Mouse (Mus musculus): ENCODE results near the gene Tarbp2. TPM values are rescaled to one million over a fixed set of nuclear protein-coding genes. Genes with fewer than 3 reads are reported as not detected.

Tarbp2 gene
- polyA plus RNA-seq, 1 experiment: 67.5 TPM

DNA sequence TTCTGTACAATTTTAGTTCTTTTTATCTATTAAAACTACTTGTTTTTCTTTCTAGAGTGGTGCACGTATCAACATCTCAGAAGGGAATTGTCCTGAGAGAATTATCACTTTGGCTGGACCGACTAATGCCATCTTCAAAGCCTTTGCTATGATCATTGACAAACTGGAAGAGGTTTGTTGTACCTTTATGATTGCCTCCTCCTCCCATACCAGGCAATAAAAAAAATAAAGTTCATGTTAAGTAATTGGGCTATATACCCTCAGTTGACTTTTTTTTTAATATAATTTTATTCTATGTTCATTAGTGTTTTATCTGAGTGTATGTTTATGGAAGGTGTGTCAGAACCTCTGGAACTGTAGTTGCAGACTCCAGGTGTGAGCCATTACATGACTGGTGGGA lies 43.5 kb upstream of the Tarbp2 start:
- TF ChIP-seq CTCF (IDR thresholded peaks at IDR 0.05; ENCODE audit: control insufficient read depth, insufficient read depth, low read length): no peak
- no peak for TF ChIP-seq POLR2A (IDR thresholded peaks at IDR 0.05; ENCODE audit: borderline replicate concordance, control insufficient read depth, low read depth, low read length)
- 88% methylated on average over 2 of the region's 2 CpGs for WGBS

DNA sequence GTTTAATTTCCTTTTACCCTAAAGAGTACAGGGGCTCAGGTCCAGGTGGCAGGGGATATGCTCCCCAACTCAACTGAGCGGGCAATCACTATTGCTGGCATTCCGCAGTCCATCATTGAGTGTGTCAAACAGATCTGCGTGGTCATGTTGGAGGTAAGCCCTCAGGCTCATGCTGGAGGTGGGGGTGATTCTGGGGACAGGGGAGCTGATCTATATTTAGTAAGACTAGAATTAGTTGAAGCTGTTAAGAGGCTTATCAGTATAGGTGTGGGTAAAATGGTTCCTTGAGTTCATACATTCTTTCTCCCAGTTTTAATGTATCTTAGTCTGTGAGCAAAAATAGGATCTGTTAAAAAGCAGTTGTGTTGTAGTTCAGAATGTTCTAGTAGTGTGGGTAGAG lies 34.9 kb upstream of the Tarbp2 start:
- 95% methylated on average over 3 of the region's 3 CpGs for WGBS
- TF ChIP-seq POLR2A (IDR thresholded peaks at IDR 0.05; ENCODE audit: borderline replicate concordance, control insufficient read depth, low read depth, low read length) (no peak), CTCF (IDR thresholded peaks at IDR 0.05; ENCODE audit: control insufficient read depth, insufficient read depth, low read length) (no peak)

More for the DNA sequence above, 43.5 kb upstream of the Tarbp2 start:
- H3K4me3 ChIP-seq (replicated peaks; ENCODE audit: control insufficient read depth, low read depth, low read length): no peak overlapping the region
- no peak overlapping the region for H3K27ac ChIP-seq (ENCODE audit: control insufficient read depth, insufficient read depth, low read depth, low read length, poor library complexity)
- H3K4me1 ChIP-seq (ENCODE audit: control insufficient read depth, insufficient read depth, low read length): no peaks in the 10 kb centered on the region

DNA sequence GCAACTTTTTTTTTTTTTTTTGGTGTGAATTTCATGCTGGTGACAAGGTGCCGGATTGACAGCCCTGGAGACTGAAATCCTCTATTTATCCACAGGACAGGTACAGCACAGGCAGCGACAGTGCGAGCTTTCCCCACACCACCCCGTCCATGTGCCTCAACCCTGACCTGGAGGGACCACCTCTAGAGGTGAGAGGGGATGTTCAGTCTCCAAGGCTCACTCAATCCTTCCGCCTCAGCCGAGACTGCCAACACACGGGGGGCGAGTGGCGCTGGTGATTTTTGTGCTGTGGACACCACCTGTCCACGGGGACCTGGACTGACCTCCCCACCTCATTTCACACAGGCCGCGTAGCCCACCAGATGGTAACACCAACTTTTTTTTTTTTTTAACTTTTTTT lies 32.1 kb upstream of the Tarbp2 start:
- Histone ChIP-seq H3K4me1 (ENCODE audit: control insufficient read depth, insufficient read depth, low read length) (no peaks in the 10 kb centered on the region), H3K4me3 (replicated peaks; ENCODE audit: control insufficient read depth, low read depth, low read length) (no peak overlapping the region), H3K27ac (ENCODE audit: control insufficient read depth, insufficient read depth, low read depth, low read length, poor library complexity) (no peak overlapping the region)
- 94% methylated on average over 12 of the region's 12 CpGs for whole genome bisulfite sequencing
- TF ChIP-seq POLR2A (IDR thresholded peaks at IDR 0.05; ENCODE audit: borderline replicate concordance, control insufficient read depth, low read depth, low read length): no peak
- no peak for TF ChIP-seq CTCF (IDR thresholded peaks at IDR 0.05; ENCODE audit: control insufficient read depth, insufficient read depth, low read length)

More for the DNA sequence above, 34.9 kb upstream of the Tarbp2 start:
- Histone ChIP-seq H3K4me3 (replicated peaks; ENCODE audit: control insufficient read depth, low read depth, low read length) (no peak overlapping the region), H3K4me1 (ENCODE audit: control insufficient read depth, insufficient read depth, low read length) (no peaks in the 10 kb centered on the region), H3K27ac (ENCODE audit: control insufficient read depth, insufficient read depth, low read depth, low read length, poor library complexity) (no peak overlapping the region)

DNA sequence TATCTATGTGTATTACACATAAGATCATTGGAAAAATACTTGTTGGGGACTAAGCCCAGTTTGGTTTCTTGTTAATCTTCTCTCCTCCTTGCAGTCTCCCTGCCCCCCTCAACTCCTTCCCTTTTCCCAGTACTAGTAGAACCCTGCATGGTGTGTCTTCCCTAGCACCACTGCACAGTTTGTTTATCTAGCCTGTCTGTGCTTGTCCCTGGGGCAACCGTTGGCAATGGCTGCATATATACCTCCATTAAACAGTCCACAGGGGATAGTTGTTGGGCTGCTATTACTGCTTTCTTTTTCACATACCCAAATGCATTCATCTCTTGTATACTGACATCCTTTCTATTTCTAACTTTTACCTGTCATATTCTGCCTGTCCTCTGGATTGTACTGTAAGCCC lies 30.3 kb upstream of the Tarbp2 start:
- no peak overlapping the region for H3K4me3 ChIP-seq (replicated peaks; ENCODE audit: control insufficient read depth, low read depth, low read length)
- no peak overlapping the region for H3K27ac ChIP-seq (ENCODE audit: control insufficient read depth, insufficient read depth, low read depth, low read length, poor library complexity)
- TF ChIP-seq CTCF (IDR thresholded peaks at IDR 0.05; ENCODE audit: control insufficient read depth, insufficient read depth, low read length) (no peak), POLR2A (IDR thresholded peaks at IDR 0.05; ENCODE audit: borderline replicate concordance, control insufficient read depth, low read depth, low read length) (no peak)
- no peaks in the 10 kb centered on the region for H3K4me1 ChIP-seq (ENCODE audit: control insufficient read depth, insufficient read depth, low read length)
- WGBS: 85% methylated on average over 1 of the region's 1 CpGs

DNA sequence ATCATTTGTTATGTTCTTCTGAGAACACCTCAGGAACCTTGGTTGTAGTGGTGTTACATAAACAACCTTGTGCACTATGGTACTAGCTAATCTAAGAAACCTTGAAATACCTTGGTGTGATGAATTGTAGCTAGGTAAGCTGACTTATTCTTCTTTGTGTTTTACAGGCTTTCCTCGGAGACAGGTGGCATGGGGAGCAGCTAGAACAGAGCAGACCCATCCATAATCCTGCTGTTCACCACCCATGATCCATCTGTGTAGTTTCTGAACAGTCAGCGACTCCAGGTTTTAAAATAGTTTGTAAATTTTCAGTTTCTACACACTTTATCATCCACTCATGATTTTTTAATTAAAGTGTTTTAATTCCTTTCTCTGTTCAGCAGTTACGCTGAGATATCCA lies 19.7 kb upstream of the Tarbp2 start:
- Histone ChIP-seq H3K27ac (ENCODE audit: control insufficient read depth, insufficient read depth, low read depth, low read length, poor library complexity) (no peak overlapping the region), H3K4me1 (ENCODE audit: control insufficient read depth, insufficient read depth, low read length) (no peaks in the 10 kb centered on the region), H3K4me3 (replicated peaks; ENCODE audit: control insufficient read depth, low read depth, low read length) (no peak overlapping the region)
- WGBS: 88% methylated on average over 3 of the region's 3 CpGs
- TF ChIP-seq POLR2A (IDR thresholded peaks at IDR 0.05; ENCODE audit: borderline replicate concordance, control insufficient read depth, low read depth, low read length) (no peak), CTCF (IDR thresholded peaks at IDR 0.05; ENCODE audit: control insufficient read depth, insufficient read depth, low read length) (no peak)

DNA sequence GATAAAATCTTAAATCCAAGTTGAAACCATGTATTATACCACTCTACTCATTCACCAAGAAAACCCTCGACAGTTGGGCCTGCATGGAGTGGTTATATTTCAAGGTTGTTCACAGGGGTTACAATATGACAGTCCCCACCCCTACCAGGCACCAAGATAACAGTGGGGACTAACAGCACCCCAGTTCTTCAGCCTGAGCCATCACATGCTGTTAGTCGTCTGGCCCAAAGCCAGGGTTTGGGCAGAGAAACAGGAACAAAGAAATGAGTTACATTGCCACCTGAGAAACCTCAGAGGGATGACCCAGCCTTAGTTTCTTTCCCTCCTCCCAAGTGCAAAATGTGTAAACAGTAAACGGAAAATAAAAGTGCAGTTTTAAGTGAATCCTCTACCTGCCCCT lies 18.6 kb upstream of the Tarbp2 start:
- TF ChIP-seq CTCF (IDR thresholded peaks at IDR 0.05; ENCODE audit: control insufficient read depth, insufficient read depth, low read length): no peak
- no peak for TF ChIP-seq POLR2A (IDR thresholded peaks at IDR 0.05; ENCODE audit: borderline replicate concordance, control insufficient read depth, low read depth, low read length)
- no peaks in the 10 kb centered on the region for H3K4me1 ChIP-seq (ENCODE audit: control insufficient read depth, insufficient read depth, low read length)
- WGBS: 39% methylated on average over 3 of the region's 3 CpGs
- no peak overlapping the region for H3K27ac ChIP-seq (ENCODE audit: control insufficient read depth, insufficient read depth, low read depth, low read length, poor library complexity)
- no peak overlapping the region for H3K4me3 ChIP-seq (replicated peaks; ENCODE audit: control insufficient read depth, low read depth, low read length)

DNA sequence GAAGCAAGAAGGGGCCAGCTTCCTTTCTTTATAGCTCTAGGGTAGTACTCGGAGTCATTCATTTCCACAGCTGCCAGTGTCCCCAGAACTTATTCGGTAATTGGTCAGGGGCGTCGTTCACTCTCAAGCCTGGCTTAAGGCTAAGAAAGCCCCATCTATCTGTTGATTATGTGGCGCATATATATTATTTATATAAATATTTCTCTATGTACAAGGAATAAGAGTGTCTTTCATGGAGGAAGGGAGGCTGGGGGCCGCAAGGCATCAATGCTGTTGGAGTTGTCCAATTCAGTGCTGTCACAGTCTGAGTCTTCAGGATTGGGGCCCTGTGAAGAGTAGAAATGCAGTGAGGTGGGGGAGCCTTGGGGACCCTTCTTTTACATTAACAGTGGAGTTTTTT lies 18.1 kb upstream of the Tarbp2 start:
- TF ChIP-seq CTCF (IDR thresholded peaks at IDR 0.05; ENCODE audit: control insufficient read depth, insufficient read depth, low read length): no peak
- TF ChIP-seq POLR2A (IDR thresholded peaks at IDR 0.05; ENCODE audit: borderline replicate concordance, control insufficient read depth, low read depth, low read length): no peak
- Histone ChIP-seq H3K27ac (ENCODE audit: control insufficient read depth, insufficient read depth, low read depth, low read length, poor library complexity) (no peak overlapping the region), H3K4me3 (replicated peaks; ENCODE audit: control insufficient read depth, low read depth, low read length) (no peak overlapping the region), H3K4me1 (ENCODE audit: control insufficient read depth, insufficient read depth, low read length) (no peaks in the 10 kb centered on the region)
- 84% methylated on average over 6 of the region's 6 CpGs for WGBS

DNA sequence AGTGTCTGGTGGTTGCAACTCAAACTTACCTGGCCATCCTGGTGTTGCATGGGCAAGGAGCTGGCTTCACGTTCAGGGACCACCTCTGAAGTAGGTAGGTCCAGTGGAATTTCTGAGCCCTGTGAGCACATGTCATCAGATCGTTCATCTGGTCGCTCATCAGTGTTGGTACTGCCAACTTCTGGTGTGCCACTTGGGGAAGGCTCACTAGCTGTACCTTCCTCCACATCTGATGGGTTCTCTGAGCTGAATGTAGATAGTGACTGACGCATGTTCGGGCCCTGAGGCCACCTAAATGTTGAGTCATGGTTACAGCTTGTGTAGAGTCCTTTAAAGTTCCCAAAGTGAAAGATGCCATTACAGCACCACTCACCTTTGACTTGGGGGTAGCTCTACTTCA lies 17.5 kb upstream of the Tarbp2 start:
- TF ChIP-seq CTCF (IDR thresholded peaks at IDR 0.05; ENCODE audit: control insufficient read depth, insufficient read depth, low read length) (no peak), POLR2A (IDR thresholded peaks at IDR 0.05; ENCODE audit: borderline replicate concordance, control insufficient read depth, low read depth, low read length) (no peak)
- H3K4me1 ChIP-seq (ENCODE audit: control insufficient read depth, insufficient read depth, low read length): no peaks in the 10 kb centered on the region
- 87% methylated on average over 5 of the region's 5 CpGs for WGBS
- no peak overlapping the region for H3K27ac ChIP-seq (ENCODE audit: control insufficient read depth, insufficient read depth, low read depth, low read length, poor library complexity)
- H3K4me3 ChIP-seq (replicated peaks; ENCODE audit: control insufficient read depth, low read depth, low read length): no peak overlapping the region

DNA sequence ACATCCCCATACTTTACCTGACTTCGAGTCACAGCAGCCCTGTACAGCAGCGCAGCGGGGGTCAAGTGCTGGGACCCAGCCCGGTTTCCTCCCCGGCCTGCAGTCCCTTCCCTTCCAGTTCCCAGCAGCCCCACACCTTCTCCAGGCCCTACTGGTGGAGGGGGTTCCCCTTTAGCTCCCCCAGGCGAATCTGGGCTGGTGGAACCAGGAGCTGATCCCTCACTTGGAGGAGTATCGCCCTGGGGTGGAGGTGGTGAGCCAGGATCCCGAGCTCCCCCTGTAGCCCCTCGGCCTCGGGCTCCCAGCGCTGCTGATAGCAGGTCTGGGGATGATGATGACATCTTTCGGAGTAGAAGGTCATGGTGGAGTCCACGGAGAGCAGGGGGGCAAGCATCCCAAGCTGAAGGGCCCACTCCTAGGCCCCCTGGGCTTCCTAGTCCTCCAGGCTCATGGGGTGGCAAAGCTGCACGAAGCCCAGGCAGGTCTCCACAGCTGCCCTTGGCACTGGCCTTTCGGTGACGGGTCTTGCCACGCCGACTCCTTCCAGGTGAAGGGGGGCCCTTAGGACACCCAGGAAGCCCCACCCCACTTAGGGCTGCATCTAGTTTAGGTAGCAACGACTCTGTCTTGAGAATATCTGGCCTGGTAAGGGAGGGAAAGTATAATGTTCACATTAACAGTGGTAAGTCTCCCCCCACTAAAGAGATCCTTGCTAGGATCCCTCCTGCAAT lies 16.7 kb upstream of the Tarbp2 start:
- Histone ChIP-seq H3K4me3 (replicated peaks; ENCODE audit: control insufficient read depth, low read depth, low read length) (no peak overlapping the region), H3K27ac (ENCODE audit: control insufficient read depth, insufficient read depth, low read depth, low read length, poor library complexity) (no peak overlapping the region), H3K4me1 (ENCODE audit: control insufficient read depth, insufficient read depth, low read length) (no peaks in the 10 kb centered on the region)
- TF ChIP-seq CTCF (IDR thresholded peaks at IDR 0.05; ENCODE audit: control insufficient read depth, insufficient read depth, low read length): no peak
- no peak for TF ChIP-seq POLR2A (IDR thresholded peaks at IDR 0.05; ENCODE audit: borderline replicate concordance, control insufficient read depth, low read depth, low read length)
- WGBS: 91% methylated on average over 19 of the region's 19 CpGs
